Mouse (Mus musculus) stomach, postnatal 0 days (tissue): ENCODE measurements around the gene Phf14. TPM values are rescaled to one million over a fixed set of nuclear protein-coding genes. Genes with fewer than 3 reads are reported as not detected.

Experiments used
- ATAC-seq: fragments of 200-750 bp; cut with Nextera tagmentation; 2 replicates; pipeline ENCODE4 v1.8.0; 2017; ENCODE audit not compliant: low FRiP score, low TSS enrichment
- DNase-seq: peaks from one replicate; pipeline ENCODE4 v3.0.0-alpha.2; 2016; ENCODE audit warnings: low spot score
- H3K27ac ChIP-seq: fragments of 300-500 bp; sonication (generic); replicated peaks from 2 replicates; pipeline ENCODE4 v1.5.1; 2014; ENCODE audit warnings: mild to moderate bottlenecking, control low read depth
- H3K27me3 ChIP-seq: fragments of 300-500 bp; sonication (generic); 2 replicates; pipeline ENCODE4 v1.6.1; 2014; ENCODE audit warnings: low read length; ENCODE audit not compliant: control insufficient read depth, insufficient read depth
- H3K36me3 ChIP-seq: fragments of 300-500 bp; sonication (generic); 2 replicates; pipeline ENCODE4 v1.6.1; 2014; ENCODE audit warnings: low read length, mixed read lengths; ENCODE audit not compliant: control insufficient read depth, insufficient read depth
- H3K4me1 ChIP-seq: fragments of 300-500 bp; sonication (generic); replicated peaks from 2 replicates; pipeline ENCODE4 v1.6.1; 2014; ENCODE audit warnings: antibody characterized with exemption; ENCODE audit not compliant: control insufficient read depth, insufficient read depth
- H3K4me2 ChIP-seq: fragments of 300-500 bp; sonication (generic); replicated peaks from 2 replicates; pipeline ENCODE4 v1.6.1; 2014; ENCODE audit warnings: low read depth, mild to moderate bottlenecking, control low read depth, moderate library complexity
- H3K4me3 ChIP-seq: fragments of 300-500 bp; sonication (generic); 2 replicates; pipeline ENCODE4 v1.5.1; 2014; ENCODE audit warnings: low read depth, low read length, control low read depth
- H3K9ac ChIP-seq: fragments of 300-500 bp; sonication (generic); 2 replicates; pipeline ENCODE4 v1.6.1; 2014; ENCODE audit warnings: mild to moderate bottlenecking, low read length, control low read depth, mixed read lengths
- H3K9me3 ChIP-seq: fragments of 300-500 bp; sonication (generic); 2 replicates; pipeline ENCODE4 v1.6.1; 2016; ENCODE audit warnings: low read length; ENCODE audit not compliant: control insufficient read depth
- CTCF ChIP-seq: IDR thresholded peaks from 2 replicates; pipeline ENCODE4 v1.5.1; 2016; ENCODE audit warnings: antibody characterized with exemption, low read depth, mild to moderate bottlenecking, moderate library complexity
- EP300 ChIP-seq: optimal IDR thresholded peaks from 2 replicates; pipeline ENCODE3; 2016; ENCODE audit warnings: antibody characterized with exemption
- WGBS: fragments of 180-500 bp; shearing (Covaris S2); extraction: QIAGEN DNeasy Blood & Tissue Kit; methylation state at CpG from one replicate; pipeline ENCODE4 v1.1.7; 2014; 5-methylcytosine and 5-hydroxymethylcytosine counted together
- polyA plus RNA-seq: library from polyadenylated mRNA; unstranded; fragments of >200 nt; fragmentation: Nextera tagmentation; extraction: Ambion mirVana; gene quantifications from 2 replicates; pipeline ENCODE4 v1.2.1, GENCODE M21; 2015

Phf14 gene
- polyA plus RNA-seq, 1 experiment from 2014 or later = 58.7 TPM

- TF ChIP-seq EP300 (no peak), CTCF (no peak)
- Histone ChIP-seq H3K27ac (no peak overlapping the region), H3K27me3 (no peaks in the 10 kb centered on the region), H3K4me3 (no peak overlapping the region), H3K4me1 (no peaks in the 10 kb centered on the region), H3K9ac (no peak overlapping the region), H3K4me2 (no peak overlapping the region), H3K9me3 (no peaks in the 10 kb centered on the region), H3K36me3 (no peaks in the 10 kb centered on the region)
- DNase-seq (no peak), ATAC-seq (no peak)
- 73% methylated on average over 5 of the region's 5 CpGs for WGBS
Observed at GRCm38 (mm10) chr6:12074599-12074998, 167.0 kb downstream of the Phf14 start.

GRCm38 (mm10) chr6:12077338-12077737, 169.7 kb downstream of the Phf14 start:
- H3K4me1 ChIP-seq = no peaks in the 10 kb centered on the region
- 67% methylated on average over 7 of the region's 7 CpGs for WGBS
- TF ChIP-seq EP300 = no peak
- no peak for TF ChIP-seq CTCF
- DNase-seq (no peak), ATAC-seq (no peak)
- no peaks in the 10 kb centered on the region for H3K36me3 ChIP-seq
- H3K27me3 ChIP-seq = no peaks in the 10 kb centered on the region
- H3K27ac ChIP-seq = no peak overlapping the region
- no peak overlapping the region for H3K4me3 ChIP-seq
- no peaks in the 10 kb centered on the region for H3K9me3 ChIP-seq
- H3K4me2 ChIP-seq = no peak overlapping the region
- no peak overlapping the region for H3K9ac ChIP-seq

GRCm38 (mm10) chr6:12077880-12078618, 170.4 kb downstream of the Phf14 start:
- Histone ChIP-seq H3K27ac (no peak overlapping the region), H3K36me3 (no peaks in the 10 kb centered on the region), H3K27me3 (no peaks in the 10 kb centered on the region), H3K4me3 (no peak overlapping the region), H3K4me2 (no peak overlapping the region), H3K9me3 (no peaks in the 10 kb centered on the region), H3K9ac (no peak overlapping the region), H3K4me1 (no peaks in the 10 kb centered on the region)
- WGBS = 68% methylated on average over 8 of the region's 8 CpGs
- DNase-seq = no peak
- no peak for ATAC-seq
- TF ChIP-seq EP300 (no peak), CTCF (no peak)

GRCm38 (mm10) chr6:12079260-12079659, 171.7 kb downstream of the Phf14 start:
- H3K9me3 ChIP-seq = no peaks in the 10 kb centered on the region
- ATAC-seq (no peak), DNase-seq (no peak)
- H3K27ac ChIP-seq = no peak overlapping the region
- WGBS = 91% methylated on average over 4 of the region's 4 CpGs
- no peaks in the 10 kb centered on the region for H3K4me1 ChIP-seq
- no peak for TF ChIP-seq EP300
- no peak for TF ChIP-seq CTCF
- no peaks in the 10 kb centered on the region for H3K36me3 ChIP-seq
- H3K9ac ChIP-seq = no peak overlapping the region
- no peaks in the 10 kb centered on the region for H3K27me3 ChIP-seq
- no peak overlapping the region for H3K4me3 ChIP-seq
- no peak overlapping the region for H3K4me2 ChIP-seq

GRCm38 (mm10) chr6:12080423-12080822, 172.8 kb downstream of the Phf14 start:
- H3K4me1 ChIP-seq = no peaks in the 10 kb centered on the region
- no peak overlapping the region for H3K4me2 ChIP-seq
- TF ChIP-seq CTCF (no peak), EP300 (no peak)
- H3K4me3 ChIP-seq = no peak overlapping the region
- no peaks in the 10 kb centered on the region for H3K27me3 ChIP-seq
- no peaks in the 10 kb centered on the region for H3K9me3 ChIP-seq
- ATAC-seq (no peak), DNase-seq (no peak)
- WGBS = 58% methylated on average over 5 of the region's 5 CpGs
- H3K36me3 ChIP-seq = no peaks in the 10 kb centered on the region
- H3K9ac ChIP-seq = no peak overlapping the region
- H3K27ac ChIP-seq = no peak overlapping the region

GRCm38 (mm10) chr6:12081722-12082121, 174.1 kb downstream of the Phf14 start:
- Histone ChIP-seq H3K27ac (no peak overlapping the region), H3K4me3 (no peak overlapping the region), H3K4me2 (no peak overlapping the region), H3K36me3 (no peaks in the 10 kb centered on the region), H3K4me1 (no peaks in the 10 kb centered on the region), H3K9me3 (no peaks in the 10 kb centered on the region), H3K9ac (no peak overlapping the region), H3K27me3 (no peaks in the 10 kb centered on the region)
- TF ChIP-seq CTCF = no peak
- DNase-seq = no peak
- 74% methylated on average over 2 of the region's 2 CpGs for WGBS
- no peak for ATAC-seq
